Mouse (Mus musculus) adrenal gland, postnatal 4 days (tissue): ENCODE results near the gene Ly6g. TPM values are rescaled to one million over a fixed set of nuclear protein-coding genes. Genes with fewer than 3 reads are reported as not detected.
"Not testable (repeated sequence)": the region's sequence is repeated elsewhere in the genome, so short reads cannot be mapped to it uniquely, and the experiment has no call there.

Experiments
- DNase-seq, 2 experiments: peaks; one replicate each; pipeline ENCODE4 v3.0.0; 2021 to 2022; ENCODE audit warnings: low spot score in 2 of 2, mixed read lengths in 2 of 2
- long read RNA-seq, 2 experiments: library from polyadenylated mRNA; stranded (forward); transcript quantifications; one replicate each; pipeline ENCODE4 v2.0.0; 2021
- total RNA-seq, 2 experiments: library from RNA; stranded (reverse); gene quantifications; 2 replicates each; pipeline ENCODE4 v1.2.3; 2021

The Ly6g gene
- total RNA-seq, result 1 to 10 TPM in 1 of 2 experiments, under 1 TPM in 1; 0.70 to 2.6 TPM
- long read RNA-seq, experiment 1, partial matches to known transcripts, result 0 of 2 reads
- long read RNA-seq, experiment 1, other reads (novel, unspliced or antisense), result 2 of 2 reads
- long read RNA-seq, experiment 2, result 0 reads

- DNase-seq, result no peak
Measured at GRCm38 (mm10) chr15:75154940-75155339, at the start of gene Ly6g. Ly6g (plus strand) TSS chr15:75155240.

DNA sequence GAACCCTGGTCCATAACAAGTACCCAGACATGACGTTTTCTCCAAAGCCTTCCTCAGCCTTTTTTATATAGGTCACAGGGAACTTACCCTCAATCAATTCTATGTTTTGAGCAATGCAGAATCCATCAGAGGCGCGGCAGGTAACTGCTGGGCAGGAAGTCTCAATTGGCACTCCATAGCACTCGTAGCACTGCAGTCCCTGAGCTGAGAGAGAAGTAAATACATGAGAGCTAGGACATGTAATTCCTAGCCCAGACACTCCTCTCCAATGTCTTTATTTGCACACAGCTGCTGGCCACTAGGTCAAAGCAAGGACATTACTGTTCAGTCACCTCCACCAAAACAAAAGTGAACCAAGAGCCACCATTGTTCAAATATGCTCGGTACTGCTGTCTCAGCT, 44.6 kb upstream of the Ly6g start:
- not testable (repeated sequence) for DNase-seq

GRCm38 (mm10) chr15:75111861-75112630, 43.0 kb upstream of the Ly6g start, which contains the start of gene Ly6c2:
Ly6c2 (minus strand) TSS chr15:75111970.
- DNase-seq, result not testable (repeated sequence)

DNA sequence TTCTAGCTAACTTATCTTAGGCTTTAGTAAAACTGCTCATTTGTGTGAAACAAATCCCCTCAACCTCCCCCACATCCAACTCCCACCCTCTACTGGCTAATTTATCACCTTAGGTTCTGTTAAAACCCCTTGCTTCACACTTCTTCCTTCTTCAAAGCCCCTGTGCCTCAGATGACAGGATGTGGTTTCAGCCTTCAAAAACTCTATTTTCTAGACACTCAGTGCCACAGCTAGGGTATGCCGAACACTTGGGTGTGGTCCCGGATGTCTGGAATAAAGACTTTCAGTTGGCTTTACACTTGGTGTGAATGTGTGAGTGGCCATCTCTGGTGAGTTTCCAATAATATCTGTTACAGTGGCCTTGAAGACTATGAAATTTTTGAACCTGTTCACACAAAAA, 38.5 kb upstream of the Ly6g start:
- DNase-seq, result no peak

GRCm38 (mm10) chr15:75117481-75117880, 37.6 kb upstream of the Ly6g start:
- DNase-seq, result not testable (repeated sequence)

- DNase-seq, result peak in 1 of 2 experiments; percentile 14
Measured at GRCm38 (mm10) chr15:75118742-75119141, 36.3 kb upstream of the Ly6g start.

DNA sequence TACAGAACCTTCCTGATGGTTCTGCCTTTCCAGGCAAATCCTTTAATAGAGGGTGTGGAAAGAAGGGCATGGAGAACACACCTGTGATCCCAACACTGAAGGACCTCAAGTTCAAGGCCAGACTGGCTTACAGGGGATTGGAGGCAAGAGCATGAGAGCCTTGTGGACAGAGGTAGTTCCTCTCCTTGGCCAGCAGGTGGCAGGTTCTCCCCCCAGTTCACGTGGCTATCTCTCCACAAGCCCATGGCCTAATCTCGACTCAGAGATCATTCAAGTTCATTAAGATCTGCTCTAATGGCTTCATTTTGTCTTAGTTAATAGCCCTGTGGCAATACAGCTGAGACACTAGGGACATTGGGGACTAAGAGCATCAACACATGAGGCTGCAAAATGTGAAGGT, 35.0 kb upstream of the Ly6g start:
- DNase-seq, result no peak

- DNase-seq, result not testable (repeated sequence)
Measured at GRCm38 (mm10) chr15:75132346-75132745, 22.7 kb upstream of the Ly6g start.

GRCm38 (mm10) chr15:75135090-75135783, 19.8 kb upstream of the Ly6g start:
- not testable (repeated sequence) for DNase-seq

DNA sequence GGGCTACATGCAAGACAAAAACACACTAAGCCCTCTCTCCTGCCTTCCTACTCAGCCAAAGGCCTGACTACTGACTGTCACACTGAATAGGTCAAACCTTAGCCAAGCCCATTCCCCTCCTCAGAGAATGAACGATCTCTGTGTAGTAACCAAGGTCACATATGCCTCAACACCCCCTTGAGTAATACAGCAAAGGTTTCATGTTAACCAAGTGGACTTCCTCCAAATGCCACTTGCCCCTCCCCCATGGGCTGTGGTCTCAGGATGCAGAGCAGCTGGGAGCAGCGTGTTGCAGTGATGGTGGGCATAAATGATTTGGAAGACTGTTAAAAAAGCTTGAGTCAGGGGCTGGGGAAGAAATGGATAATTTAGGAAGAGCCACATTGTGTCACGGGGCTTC, 17.3 kb upstream of the Ly6g start:
- not testable (repeated sequence) for DNase-seq

DNA sequence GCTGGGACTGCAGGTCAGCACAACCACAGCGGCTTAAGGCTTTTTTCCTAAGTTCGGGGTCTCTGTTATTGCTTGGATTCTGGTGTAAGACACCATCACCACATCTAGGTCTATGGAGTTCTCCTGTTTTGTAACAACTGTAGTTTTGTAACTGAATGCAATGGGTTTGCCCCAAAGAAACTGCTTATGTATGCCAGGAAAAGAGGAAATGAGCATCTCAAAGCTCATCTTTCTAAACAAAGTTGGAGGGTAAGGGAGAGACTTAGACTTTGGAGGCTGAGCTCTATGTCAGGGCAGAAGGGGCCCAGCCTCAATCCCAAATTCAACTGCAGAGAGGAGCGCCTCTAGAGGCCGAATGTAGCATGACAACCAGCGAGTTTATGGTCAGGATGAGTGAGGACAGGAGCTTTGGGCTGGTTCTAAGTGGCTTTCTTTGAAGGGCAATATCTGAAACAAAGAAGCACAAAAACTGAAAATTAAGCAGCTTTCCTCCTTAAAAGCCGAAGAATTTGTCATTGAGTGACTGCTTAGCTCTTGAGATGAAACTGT, 13.2 kb upstream of the Ly6g start:
- DNase-seq, result peak in 1 of 2 experiments; percentile 12

DNA sequence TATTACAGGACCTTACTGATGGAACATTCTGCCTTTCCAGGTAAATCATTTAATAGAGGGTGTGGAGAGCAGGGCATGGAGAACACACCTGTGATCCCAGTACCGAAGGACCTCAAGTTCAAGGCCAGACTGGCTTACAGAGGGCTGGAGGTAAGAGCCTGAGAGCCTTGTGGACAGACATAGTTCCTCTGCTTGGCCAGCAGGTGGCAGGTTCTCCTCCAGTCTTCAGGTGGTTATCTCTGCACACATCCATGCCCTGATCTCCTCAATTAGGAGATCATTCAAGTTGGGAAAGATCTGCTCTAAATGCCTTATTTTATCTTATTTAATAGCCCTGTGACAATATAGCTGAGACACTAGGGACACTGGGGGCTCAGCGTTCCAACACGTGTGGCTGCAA, 11.3 kb upstream of the Ly6g start:
- DNase-seq, result no peak

DNA sequence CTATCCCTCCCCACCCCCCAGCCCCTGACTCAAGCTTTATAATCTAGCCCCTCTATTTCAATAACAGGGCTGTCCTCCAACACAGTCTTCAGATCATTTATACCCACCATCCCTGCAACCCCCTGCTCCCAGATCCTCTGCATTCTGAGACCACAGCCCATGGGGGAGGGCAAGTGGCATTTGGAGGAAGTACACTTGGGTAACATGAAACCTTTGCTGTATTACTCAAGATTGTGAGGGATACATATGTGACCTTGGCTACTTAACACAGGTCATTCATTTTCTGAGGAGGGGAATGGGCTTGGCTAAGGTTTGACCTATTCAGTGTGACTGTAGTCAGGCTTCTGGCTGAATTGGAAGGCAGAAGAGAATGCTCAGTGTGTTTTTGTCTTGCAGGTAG, 2.0 kb upstream of the Ly6g start:
- DNase-seq, result no peak

GRCm38 (mm10) chr15:75157646-75158045, 2.6 kb downstream of the Ly6g start:
- DNase-seq, result no peak

GRCm38 (mm10) chr15:75175506-75175905, 20.5 kb downstream of the Ly6g start:
- peak in 1 of 2 experiments; percentile 14 for DNase-seq

- no peak for DNase-seq
Measured at GRCm38 (mm10) chr15:75186291-75186690, 31.3 kb downstream of the Ly6g start.

- no peak for DNase-seq
Measured at GRCm38 (mm10) chr15:75189116-75189515, 34.1 kb downstream of the Ly6g start.

GRCm38 (mm10) chr15:75190560-75190959, 35.5 kb downstream of the Ly6g start:
- DNase-seq, result not testable (repeated sequence)
